In genomic region chr6:38058805-38059204, GRCm38 (mm10) we compare ENCODE assay signal across 10 mouse cellular contexts. TPM values are rescaled to one million over a fixed set of nuclear protein-coding genes. Genes with fewer than 3 reads are reported as not detected.
DNase-seq lines count a peak whose midpoint lies in the region; ATAC-seq and TF ChIP-seq lines count a peak whose summit lies in the region.
"Had no signal": no experiment of that assay in that cellular context is flagged by ENCODE, and none has a peak within 500 bp of the region (broad histone marks: within the 10 kb centered on the region; RNA-seq: fewer than 3 reads in every experiment).

No protein-coding gene starts in this region.

- H3K4me2 ChIP-seq in kidney, postnatal 0 days (ENCODE audit: low read length): no peak overlapping the region
- no peak overlapping the region for H3K4me2 ChIP-seq in kidney, embryonic 16.5 days (replicated peaks; ENCODE audit: low read depth, low read length)
- no peak overlapping the region for H3K4me2 ChIP-seq in liver, embryonic 14.5 days (ENCODE audit: low read depth)

- H3K4me3 ChIP-seq in kidney, postnatal 0 days (replicated peaks; ENCODE audit: low read depth, low read length): no peak overlapping the region
- no peak overlapping the region for H3K4me3 ChIP-seq in kidney, embryonic 16.5 days (ENCODE audit: low read length)
- H3K4me3 ChIP-seq in liver, embryonic 14.5 days (ENCODE audit: insufficient read depth in 1 of 2, low read depth in 2 of 2, low read length in 2 of 2): no peak overlapping the region
- H3K4me3 ChIP-seq in limb, embryonic 10.5 days: no peak overlapping the region

- 58% methylated on average over 5 of the region's 5 CpGs for WGBS in kidney, postnatal 0 days
- 65% methylated on average over 5 of the region's 5 CpGs for WGBS in kidney, embryonic 16.5 days
- 53% methylated on average over 5 of the region's 5 CpGs for WGBS in liver, embryonic 14.5 days (ENCODE audit: insufficient replicate concordance)
- 54% methylated on average over 5 of the region's 5 CpGs for WGBS in limb, embryonic 10.5 days

- H3K27ac ChIP-seq in kidney, postnatal 0 days: no peak overlapping the region
- H3K27ac ChIP-seq in kidney, embryonic 16.5 days (ENCODE audit: low read length): no peak overlapping the region
- H3K27ac ChIP-seq in liver, embryonic 14.5 days: no peak overlapping the region
- H3K27ac ChIP-seq in limb, embryonic 10.5 days: no peak overlapping the region

- no peaks in the 10 kb centered on the region for H3K36me3 ChIP-seq in kidney, postnatal 0 days (ENCODE audit: insufficient read depth, low read length)
- no peaks in the 10 kb centered on the region for H3K36me3 ChIP-seq in kidney, embryonic 16.5 days (ENCODE audit: insufficient read depth, low read length)
- H3K36me3 ChIP-seq in liver, embryonic 14.5 days (replicated peaks; ENCODE audit: control insufficient read depth, insufficient read depth, low read depth): no peaks in the 10 kb centered on the region
- H3K36me3 ChIP-seq in limb, embryonic 10.5 days: no peaks in the 10 kb centered on the region

- no peak for TF ChIP-seq EP300 in liver, embryonic 14.5 days (IDR thresholded peaks at IDR 0.05; ENCODE audit: low read depth)

- H3K27me3 ChIP-seq in kidney, postnatal 0 days (ENCODE audit: insufficient read depth, low read length): no peaks in the 10 kb centered on the region
- no peaks in the 10 kb centered on the region for H3K27me3 ChIP-seq in kidney, embryonic 16.5 days (ENCODE audit: insufficient read depth, low read length)
- no peaks in the 10 kb centered on the region for H3K27me3 ChIP-seq in liver, embryonic 14.5 days (ENCODE audit: control insufficient read depth, insufficient read depth, low read length)
- no peaks in the 10 kb centered on the region for H3K27me3 ChIP-seq in limb, embryonic 10.5 days (ENCODE audit: low read depth, poor library complexity, severe bottlenecking)
- H3K27me3 ChIP-seq: Patski had no signal

- no peak for ATAC-seq in kidney, postnatal 0 days (replicated peaks; ENCODE audit: low FRiP score, low read depth)
- no peak for ATAC-seq in kidney, embryonic 16.5 days (ENCODE audit: low FRiP score, low TSS enrichment)
- no peak for ATAC-seq in liver, embryonic 14.5 days (ENCODE audit: insufficient read depth)
- ATAC-seq: forebrain, embryonic 14.5 days; Patski had no signal

- TF ChIP-seq CTCF in kidney, postnatal 0 days (IDR thresholded peaks at IDR 0.05; ENCODE audit: low read depth): peak; percentile 56
- peak; percentile 39 for TF ChIP-seq CTCF in liver, embryonic 14.5 days (IDR thresholded peaks at IDR 0.05; ENCODE audit: low read depth)

- H3K9me3 ChIP-seq in kidney, postnatal 0 days (replicated peaks; ENCODE audit: low read length): no peaks in the 10 kb centered on the region; the same call in 1 of the 2 replicates
- H3K9me3 ChIP-seq in kidney, embryonic 16.5 days (ENCODE audit: low read length): peaks cover 15% of the 10 kb centered on the region
- H3K9me3 ChIP-seq in liver, embryonic 14.5 days (ENCODE audit: control insufficient read depth, low read length): no peaks in the 10 kb centered on the region
- H3K9me3 ChIP-seq in limb, embryonic 10.5 days (replicated peaks): peaks cover 3% of the 10 kb centered on the region; the same call in 1 of the 2 replicates

- no peak for DNase-seq in kidney, postnatal 0 days (ENCODE audit: low spot score)
- DNase-seq in 416B (ENCODE audit: low read depth): peak; percentile 42
- peak; percentile 39 to 44 for DNase-seq in B cell, adult 2 months
- DNase-seq in liver, embryonic 14.5 days (ENCODE audit: low read depth in 3 of 3, low spot score in 3 of 3): no peak
- DNase-seq in spleen, postnatal 14 days (ENCODE audit: low spot score in 2 of 2): no peak
- DNase-seq in limb, embryonic 10.5 days (ENCODE audit: low spot score): no peak
- DNase-seq: lung, postnatal 4 days had no signal

- H3K4me1 ChIP-seq in kidney, postnatal 0 days (replicated peaks; ENCODE audit: insufficient read depth, low read length): no peaks in the 10 kb centered on the region
- H3K4me1 ChIP-seq in kidney, embryonic 16.5 days (ENCODE audit: insufficient read depth, low read length): no peaks in the 10 kb centered on the region
- H3K4me1 ChIP-seq in liver, embryonic 14.5 days (replicated peaks; ENCODE audit: control insufficient read depth in 2 of 2, insufficient read depth in 2 of 2, low read length in 1 of 2): no peaks in the 10 kb centered on the region
- no peaks in the 10 kb centered on the region for H3K4me1 ChIP-seq in limb, embryonic 10.5 days

- H3K9ac ChIP-seq in kidney, postnatal 0 days (ENCODE audit: low read depth, low read length): no peak overlapping the region
- H3K9ac ChIP-seq in kidney, embryonic 16.5 days (replicated peaks; ENCODE audit: low read length): no peak overlapping the region
- H3K9ac ChIP-seq in liver, embryonic 14.5 days (replicated peaks): no peak overlapping the region

RNA-seq across cellular contexts. Expression of gene Svopl, which starts 12.0 kb away (rescaled TPM):
- 16.8 and 18.0 TPM in 2 replicates for polyA plus RNA-seq in kidney, postnatal 0 days (2015; fragmentation: Nextera tagmentation; extraction: Ambion mirVana)
- polyA plus RNA-seq in kidney, embryonic 16.5 days (2015; fragmentation: Nextera tagmentation; extraction: Ambion mirVana): 15.6 and 16.5 TPM in 2 replicates
- polyA plus RNA-seq in liver, embryonic 14.5 days (2012; rRNA removed): 0.04 TPM in 1 of 2 replicates, not detected in the other
- not detected in 2 replicates for polyA plus RNA-seq in liver, embryonic 14.5 days (2014; fragmentation: Nextera tagmentation; extraction: Ambion mirVana)
- polyA plus RNA-seq in limb, embryonic 10.5 days (2016; fragmentation: Nextera tagmentation; extraction: Ambion mirVana): 4.0 and 7.0 TPM in 2 replicates
- polyA plus RNA-seq: Patski had no signal

RNA-seq across cellular contexts. Expression of gene Tmem213, which starts 50.2 kb away (rescaled TPM):
- 198 and 199 TPM in 2 replicates for polyA plus RNA-seq in kidney, postnatal 0 days (2015; fragmentation: Nextera tagmentation; extraction: Ambion mirVana)
- 69.8 and 72.7 TPM in 2 replicates for polyA plus RNA-seq in kidney, embryonic 16.5 days (2015; fragmentation: Nextera tagmentation; extraction: Ambion mirVana)
- not detected in 2 replicates for polyA plus RNA-seq in liver, embryonic 14.5 days (2012; rRNA removed)
- polyA plus RNA-seq in liver, embryonic 14.5 days (2014; fragmentation: Nextera tagmentation; extraction: Ambion mirVana): not detected in 2 replicates
- polyA plus RNA-seq in limb, embryonic 10.5 days (2016; fragmentation: Nextera tagmentation; extraction: Ambion mirVana): not detected in 2 replicates
- polyA plus RNA-seq: forebrain, embryonic 14.5 days; Patski had no signal

Comparison
In these comparisons a context has a peak if more than half of its experiments do, and no peak if none do; other contexts are left out.
1. DNase-seq: peak in 416B (single experiment) and B cell, adult 2 months (2 of 2); none in kidney, postnatal 0 days (single experiment), liver, embryonic 14.5 days (0 of 3), spleen, postnatal 14 days (0 of 2) and limb, embryonic 10.5 days (single experiment).
2. RNA of gene Tmem213, which starts 50.2 kb away (polyA plus RNA-seq): 198 to 199 TPM in kidney, postnatal 0 days and 69.8 to 72.7 TPM in kidney, embryonic 16.5 days; not detected in limb, embryonic 10.5 days and not detected in liver, embryonic 14.5 days; every median in the first group is over 10 times any median in the second.